Mouse (Mus musculus) lung, postnatal 14 days (tissue): ENCODE data around the gene Gsg1l.

Experiments used
- DNase-seq: peaks from one replicate; pipeline ENCODE4 v3.0.0; 2021

Gsg1l gene

GRCm38 (mm10) chr7:125931602-125932001, 150.6 kb downstream of the Gsg1l start:
- no peak for DNase-seq

GRCm38 (mm10) chr7:125924044-125924443, 158.2 kb downstream of the Gsg1l start:
- DNase-seq, result no peak

GRCm38 (mm10) chr7:125920801-125921200, 161.4 kb downstream of the Gsg1l start:
- no peak for DNase-seq

GRCm38 (mm10) chr7:125900386-125901161, 181.6 kb downstream of the Gsg1l start:
- no peak for DNase-seq

- DNase-seq, result no peak
These were observed 182.3 kb downstream of the Gsg1l start for GRCm38 (mm10) chr7:125899916-125900315.

GRCm38 (mm10) chr7:125899036-125899435, 183.2 kb downstream of the Gsg1l start:
- DNase-seq, result peak; percentile 54

GRCm38 (mm10) chr7:125897059-125897458, 185.2 kb downstream of the Gsg1l start:
- DNase-seq, result no peak

- DNase-seq, result no peak
These were observed 188.6 kb downstream of the Gsg1l start for GRCm38 (mm10) chr7:125893621-125894020.

GRCm38 (mm10) chr7:125888373-125888772, 193.8 kb downstream of the Gsg1l start:
- DNase-seq, result peak; percentile 39

GRCm38 (mm10) chr7:125887761-125888160, 194.4 kb downstream of the Gsg1l start:
- DNase-seq, result no peak

GRCm38 (mm10) chr7:125887124-125887523, 195.1 kb downstream of the Gsg1l start:
- DNase-seq, result peak; percentile 53

GRCm38 (mm10) chr7:125886116-125886680, 196.0 kb downstream of the Gsg1l start:
- no peak for DNase-seq

- DNase-seq, result no peak
These were observed 199.0 kb downstream of the Gsg1l start for GRCm38 (mm10) chr7:125883232-125883631.

GRCm38 (mm10) chr7:125878040-125878439, 204.2 kb downstream of the Gsg1l start:
- DNase-seq, result peak; percentile 5

GRCm38 (mm10) chr7:125873971-125874495, 208.2 kb downstream of the Gsg1l start:
- DNase-seq, result peak; percentile 22

- no peak for DNase-seq
These were observed 209.3 kb downstream of the Gsg1l start for GRCm38 (mm10) chr7:125872874-125873273.

- DNase-seq, result no peak
These were observed 210.0 kb downstream of the Gsg1l start for GRCm38 (mm10) chr7:125872202-125872580.

- DNase-seq, result no peak
These were observed 210.6 kb downstream of the Gsg1l start for GRCm38 (mm10) chr7:125871404-125872201.

GRCm38 (mm10) chr7:125868570-125868969, 213.6 kb downstream of the Gsg1l start:
- DNase-seq, result no peak

GRCm38 (mm10) chr7:125865234-125865633, 217.0 kb downstream of the Gsg1l start:
- DNase-seq, result no peak

GRCm38 (mm10) chr7:125864026-125864425, 218.2 kb downstream of the Gsg1l start:
- no peak for DNase-seq

- DNase-seq, result no peak
These were observed 221.8 kb downstream of the Gsg1l start for GRCm38 (mm10) chr7:125860421-125860820.

- DNase-seq, result no peak
These were observed 222.6 kb downstream of the Gsg1l start for GRCm38 (mm10) chr7:125859564-125859963.

- DNase-seq, result no peak
These were observed 234.7 kb downstream of the Gsg1l start for GRCm38 (mm10) chr7:125847528-125847866.
